Mouse (Mus musculus): ENCODE results near the gene Ctnnbip1.

Ctnnbip1 gene

DNA sequence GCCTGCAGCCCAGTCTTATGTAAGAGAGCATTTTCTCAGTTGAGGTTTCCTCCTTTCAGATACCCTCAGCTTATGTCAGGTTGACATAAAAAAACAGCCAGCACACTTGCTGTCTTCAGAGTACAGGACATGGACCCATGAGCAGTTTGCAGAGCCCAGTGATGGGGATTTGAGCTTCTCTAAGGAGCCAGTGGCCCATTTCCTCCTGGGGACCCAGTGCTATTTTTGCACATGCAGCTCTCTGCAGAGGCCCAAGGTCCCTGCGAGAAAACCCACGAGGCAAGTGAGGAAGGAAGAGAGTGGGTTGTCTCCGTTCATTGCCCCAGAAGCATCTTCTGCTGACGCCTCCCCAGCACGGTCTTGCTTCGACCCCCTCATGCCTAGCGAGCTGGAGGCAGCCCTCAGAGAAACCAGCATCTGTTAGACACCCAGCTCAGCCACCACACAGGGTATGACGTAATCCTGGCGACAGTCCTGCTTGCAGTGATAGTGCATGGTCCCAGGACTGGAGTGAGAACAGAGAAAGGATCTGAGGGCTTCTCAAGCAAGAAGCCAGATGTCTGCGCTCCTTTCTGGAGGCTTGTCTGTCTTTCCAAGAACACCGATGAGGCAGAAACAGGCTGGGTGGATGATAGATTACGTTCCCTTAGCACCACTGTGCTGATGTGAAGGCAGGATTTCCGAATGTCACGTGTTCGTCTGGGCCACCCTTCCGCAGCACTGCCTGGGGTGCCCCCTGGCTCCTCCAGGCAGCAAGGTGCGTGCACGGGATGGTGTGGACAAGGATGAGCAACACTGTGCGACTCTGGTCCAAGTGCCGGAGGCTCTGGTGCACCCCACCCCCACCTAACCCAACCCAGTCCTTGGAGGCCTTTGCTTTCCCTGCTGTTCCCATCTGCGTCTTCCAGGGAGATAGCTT lies 44.2 kb downstream of the Ctnnbip1 start:
- DNase-seq (ENCODE audit: low spot score in 2 of 2) = peak; percentile 70 to 76

DNA sequence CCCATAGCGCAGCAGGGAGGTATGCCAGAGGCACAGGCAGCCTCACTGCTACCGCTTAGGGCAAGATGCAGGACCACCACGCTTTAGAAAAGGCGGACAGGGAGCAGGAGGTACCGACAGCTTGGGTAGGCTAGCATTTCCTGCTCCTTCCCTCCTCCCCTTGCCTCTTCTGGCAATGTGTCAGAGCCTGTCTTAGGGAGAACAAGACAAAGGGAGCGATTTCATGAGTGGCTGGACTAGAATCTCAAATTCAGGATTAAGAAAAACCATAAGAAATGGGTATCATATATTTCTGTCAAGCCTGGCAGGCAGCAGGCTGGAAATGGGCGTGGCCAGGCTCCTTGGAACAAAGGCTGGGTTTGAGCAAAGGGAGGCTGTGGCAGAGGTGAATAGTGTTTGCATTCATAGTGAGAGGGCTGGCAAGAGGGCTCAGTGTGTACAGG lies 44.9 kb downstream of the Ctnnbip1 start:
- DNase-seq (ENCODE audit: low spot score in 2 of 2) = no peak

DNA sequence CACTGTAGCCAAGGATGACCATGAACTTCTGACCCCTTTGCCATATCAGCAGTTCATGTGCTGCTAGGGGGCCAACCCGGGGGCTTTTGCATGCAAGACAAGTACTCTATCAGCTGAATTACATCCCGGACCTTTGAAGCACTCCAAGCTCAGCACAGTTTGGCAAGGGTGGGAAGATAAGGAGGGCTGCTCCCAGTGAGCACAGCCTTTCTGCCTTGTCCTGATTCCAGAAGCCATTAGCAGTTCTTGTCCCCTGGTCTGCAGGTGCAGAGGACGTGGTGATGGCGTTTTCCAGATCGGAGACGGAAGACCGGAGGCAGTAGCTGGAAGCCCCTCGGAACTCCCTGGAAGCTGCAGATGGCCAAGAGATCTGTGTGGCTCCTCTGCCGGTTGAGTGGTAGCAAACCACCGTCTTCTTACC lies 45.9 kb downstream of the Ctnnbip1 start:
- DNase-seq (ENCODE audit: low spot score in 2 of 2) = no peak

DNA sequence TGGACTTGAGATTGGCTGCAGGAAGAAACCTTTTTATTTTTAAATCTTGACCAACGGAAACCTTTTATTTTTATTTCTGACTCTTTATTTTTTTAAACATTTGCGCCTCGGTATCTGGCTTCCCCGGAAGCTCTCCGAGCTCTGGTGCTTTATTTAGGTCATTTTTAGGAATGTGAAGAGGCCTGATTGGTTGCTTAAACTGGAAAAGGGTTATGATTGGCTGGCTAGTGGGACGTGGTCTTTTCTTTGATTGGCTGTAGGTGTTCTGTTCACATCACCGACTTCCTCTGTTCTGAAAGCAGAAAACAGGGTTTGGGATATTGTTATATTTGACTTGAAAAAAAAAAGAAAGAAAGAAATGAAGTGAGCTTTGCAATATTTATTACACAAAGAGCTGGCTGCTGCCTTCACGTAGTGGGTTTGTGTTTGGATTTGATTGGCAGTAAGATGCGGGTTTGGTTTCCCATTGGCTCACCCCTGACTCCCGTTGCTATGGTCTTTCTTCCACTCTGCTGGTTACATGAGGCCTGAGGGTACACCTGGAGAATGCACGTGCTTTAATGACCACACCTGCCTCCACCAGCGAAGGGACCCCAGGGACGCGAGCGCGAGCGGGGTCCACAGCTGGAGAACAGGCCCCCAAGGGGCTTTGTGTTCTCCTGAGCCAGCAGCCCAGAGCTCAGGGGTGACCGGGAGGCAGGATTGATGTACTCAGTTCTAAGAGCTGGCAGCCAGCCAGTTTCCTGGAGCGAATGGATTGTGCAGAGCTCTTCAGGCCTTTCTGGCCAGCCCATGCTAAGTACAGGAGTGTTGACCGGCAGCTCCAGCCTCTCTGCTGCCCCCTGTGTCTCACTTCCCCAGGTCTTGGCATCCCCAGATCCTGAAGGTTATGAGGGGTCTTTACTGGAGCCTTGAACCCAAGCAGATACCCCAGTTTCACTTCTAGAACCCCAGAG lies 46.7 kb downstream of the Ctnnbip1 start:
- DNase-seq (ENCODE audit: low spot score in 2 of 2) = no peak

DNA sequence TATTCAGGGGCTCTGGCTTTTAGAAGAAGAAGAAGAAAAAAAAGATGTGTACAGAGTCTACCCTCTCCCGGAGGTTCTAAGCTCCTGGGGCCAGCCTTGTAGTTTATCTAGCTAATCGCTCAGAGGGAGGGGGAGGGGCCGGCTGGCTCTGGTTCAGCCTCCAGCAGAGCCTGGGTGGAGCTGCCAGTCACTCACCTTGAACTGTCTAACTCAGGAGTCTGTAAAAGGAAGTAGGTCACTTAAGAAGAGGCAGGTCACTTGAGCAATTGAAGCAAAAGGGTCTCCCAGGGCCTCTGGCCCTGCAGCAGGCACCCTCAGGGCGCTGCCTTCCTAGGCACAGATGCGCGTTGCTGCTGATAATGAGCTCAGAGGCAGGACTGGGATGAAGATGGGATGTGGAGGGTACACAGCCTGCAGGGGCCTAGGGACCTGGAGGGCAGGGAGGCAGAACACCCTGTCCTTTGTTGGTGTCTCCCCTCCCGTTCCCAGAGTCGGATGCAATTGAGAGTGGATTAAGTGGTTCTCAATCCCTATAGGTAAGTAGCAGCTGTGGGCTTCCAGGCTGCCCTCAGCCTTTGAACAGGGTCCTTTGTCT lies 49.5 kb downstream of the Ctnnbip1 start:
- DNase-seq (ENCODE audit: low spot score in 2 of 2) = no peak

DNA sequence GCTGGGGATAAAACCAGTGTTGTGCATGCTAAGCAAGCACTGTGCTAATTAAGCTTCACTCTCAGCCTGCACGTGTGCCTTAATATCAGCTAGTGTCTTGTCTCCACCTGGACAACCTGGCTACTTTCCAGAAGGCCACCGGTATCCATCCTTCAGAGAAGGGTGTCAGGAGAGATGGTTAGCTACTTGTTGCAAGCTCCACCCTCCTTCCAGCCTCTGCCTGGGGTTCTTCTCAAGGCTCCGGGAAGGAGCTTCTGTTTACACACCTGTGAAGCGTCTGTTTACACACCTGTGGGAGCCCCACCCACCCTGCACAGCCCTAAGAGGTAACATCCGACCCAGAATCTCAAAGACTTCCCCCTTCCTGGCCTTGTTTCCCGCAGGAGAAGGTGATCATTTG lies 50.6 kb downstream of the Ctnnbip1 start:
- no peak for DNase-seq (ENCODE audit: low spot score in 2 of 2)

DNA sequence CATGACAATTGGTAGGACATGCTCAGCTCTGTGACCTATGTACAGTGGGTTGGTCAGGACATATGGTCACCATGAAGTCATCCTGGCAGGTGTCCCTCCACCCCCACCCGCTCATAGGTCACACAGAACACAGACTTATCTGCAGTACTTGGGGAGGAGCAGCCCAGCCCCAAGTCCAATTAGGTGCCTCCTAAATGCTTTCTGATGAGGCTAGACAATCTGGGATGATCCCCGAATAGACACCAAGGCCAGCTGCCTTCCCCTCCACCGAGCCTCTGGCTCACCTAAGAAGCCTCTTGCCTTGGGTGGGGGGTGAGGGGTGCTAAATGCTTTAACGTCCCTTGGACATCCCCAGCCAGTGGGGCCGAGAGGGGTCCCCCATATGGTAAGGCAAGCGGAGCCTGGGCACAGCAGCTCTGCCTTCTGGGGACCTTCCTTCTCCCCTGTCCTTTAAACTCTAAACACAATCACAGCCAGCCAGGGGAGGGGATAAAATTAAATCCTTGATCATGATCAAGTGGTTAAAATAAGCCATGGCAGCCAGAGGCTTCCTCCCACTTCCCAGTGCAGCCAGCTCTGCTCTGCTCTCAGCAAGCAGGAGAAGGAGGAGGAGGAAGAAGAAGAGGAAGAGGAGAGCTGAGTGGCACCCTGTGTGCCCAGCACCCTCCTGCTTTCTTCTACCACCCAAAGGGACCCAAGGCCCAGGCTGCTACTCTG lies 51.9 kb downstream of the Ctnnbip1 start:
- DNase-seq (ENCODE audit: low spot score in 2 of 2) = no peak

DNA sequence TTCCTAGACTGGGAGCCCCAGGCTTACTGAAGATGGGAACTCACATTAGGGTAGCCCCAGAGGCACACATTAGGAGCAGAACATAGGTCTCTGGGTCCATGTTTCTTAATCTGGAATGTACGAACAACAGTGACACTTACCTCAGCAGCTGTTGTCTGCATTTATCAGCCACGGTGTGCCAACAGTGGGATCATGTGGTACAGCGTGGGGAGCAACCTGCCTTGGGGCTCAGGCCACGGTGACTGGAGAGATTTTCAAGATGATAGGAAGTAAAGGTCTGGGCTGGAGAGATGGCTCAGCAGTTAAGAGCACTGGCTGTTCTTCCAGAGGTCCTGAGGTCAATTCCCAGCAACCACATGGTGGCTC lies 52.4 kb downstream of the Ctnnbip1 start:
- DNase-seq (ENCODE audit: low spot score in 2 of 2) = no peak

DNA sequence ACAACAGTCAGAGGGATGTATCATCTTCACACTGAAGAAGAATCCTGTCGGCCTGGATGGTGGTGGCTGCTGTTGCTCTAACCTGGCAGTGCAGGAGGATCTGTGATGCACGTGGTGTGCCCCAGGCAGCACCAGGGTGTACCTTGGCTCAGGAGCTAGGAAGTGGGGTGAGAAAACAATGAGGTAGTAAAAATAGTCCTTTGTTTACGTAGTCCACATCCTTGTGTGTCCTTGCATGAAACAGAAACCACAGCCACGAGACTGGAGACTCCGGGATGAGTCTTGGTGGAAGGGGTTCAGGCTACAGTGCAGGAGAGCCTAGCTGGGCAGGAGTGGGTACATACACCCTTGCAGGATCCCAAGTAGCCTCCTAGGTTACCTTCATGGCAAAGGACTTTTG lies 53.2 kb downstream of the Ctnnbip1 start:
- DNase-seq (ENCODE audit: low spot score in 2 of 2) = no peak

DNA sequence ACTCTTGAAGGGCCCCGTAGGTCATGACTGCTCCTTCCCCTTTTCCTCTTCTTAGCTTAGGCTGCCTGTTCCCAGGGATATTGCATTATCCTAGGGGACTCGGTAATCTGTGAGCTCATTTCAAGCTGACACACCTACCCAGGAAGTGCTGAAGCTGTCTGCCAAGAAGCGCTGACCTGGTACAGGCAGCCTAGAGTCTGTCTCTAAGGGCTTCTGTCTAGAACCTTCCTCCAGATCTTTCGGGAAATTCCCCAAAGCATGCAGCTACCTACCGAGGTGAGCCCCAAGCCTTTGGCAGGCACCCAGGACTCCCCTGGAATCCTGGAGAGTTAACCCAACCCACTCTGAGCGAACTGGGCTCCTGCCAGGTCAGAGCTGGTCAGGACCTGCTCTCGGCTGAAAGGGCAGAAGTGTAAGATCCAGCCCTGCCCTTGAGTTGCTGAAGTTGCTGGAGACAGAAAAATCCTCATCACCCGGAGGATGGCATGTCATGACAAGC lies 53.7 kb downstream of the Ctnnbip1 start:
- no peak for DNase-seq (ENCODE audit: low spot score in 2 of 2)

DNA sequence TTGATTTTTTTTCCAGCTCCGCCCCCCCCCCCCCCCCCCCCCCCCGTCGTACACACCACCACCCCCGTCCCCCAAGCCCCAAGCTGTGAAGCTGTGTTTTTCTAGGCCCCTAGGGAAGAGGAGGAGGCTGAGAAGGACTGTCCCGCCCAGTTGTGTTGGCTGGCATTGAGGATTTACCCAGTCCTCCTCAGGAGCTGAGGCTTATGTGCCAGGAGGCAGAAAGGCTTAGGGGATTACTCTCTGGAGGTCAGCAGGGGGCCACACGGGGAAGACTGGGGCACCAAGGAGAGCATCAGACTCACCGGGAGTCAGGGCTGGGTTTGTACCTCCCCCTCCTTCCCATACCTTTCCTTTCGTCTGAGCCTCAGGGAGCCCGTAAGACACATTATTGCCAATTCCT lies 54.4 kb downstream of the Ctnnbip1 start:
- DNase-seq (ENCODE audit: low spot score in 2 of 2) = no peak

DNA sequence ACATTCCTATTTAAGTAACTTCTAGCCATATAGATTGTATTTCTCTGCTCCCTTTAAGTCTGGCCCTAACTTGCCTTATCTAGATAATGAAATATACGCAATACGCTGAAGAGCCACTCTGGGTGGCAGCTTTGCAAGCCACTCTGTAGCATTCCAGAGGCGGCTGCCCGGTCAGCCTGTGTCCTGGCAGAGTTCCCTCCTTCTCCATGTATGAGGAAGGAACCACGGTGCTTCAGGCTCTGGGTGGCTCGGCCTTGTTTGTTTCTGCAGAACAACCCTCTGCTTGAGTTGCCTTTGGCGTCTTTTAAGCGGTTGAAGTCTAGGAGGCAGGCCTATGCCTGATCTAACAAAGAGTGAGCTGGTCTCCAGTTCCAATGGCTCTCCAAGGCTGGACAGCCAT lies 54.8 kb downstream of the Ctnnbip1 start:
- no peak for DNase-seq (ENCODE audit: low spot score in 2 of 2)

DNA sequence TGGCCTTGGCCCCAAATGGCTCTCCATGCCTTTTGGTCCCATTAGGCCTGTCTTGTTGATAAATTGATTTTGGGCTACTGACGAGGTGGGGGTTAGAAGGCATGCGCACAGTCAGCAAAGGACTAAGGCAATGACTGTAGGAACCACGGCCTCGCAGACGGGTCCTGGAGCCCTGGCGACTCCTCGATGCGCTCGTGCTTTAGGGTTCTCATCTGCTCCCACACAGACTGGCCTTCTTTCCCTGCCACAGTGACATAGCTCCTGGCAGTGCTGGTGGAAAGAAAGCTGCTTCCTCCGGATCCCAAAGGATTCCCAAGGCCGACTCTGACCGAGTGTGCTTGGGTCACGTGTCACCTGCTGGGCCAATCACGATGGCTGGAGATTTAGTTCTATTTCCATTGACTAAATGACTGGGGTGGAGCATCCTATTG lies 56.4 kb downstream of the Ctnnbip1 start:
- no peak for DNase-seq (ENCODE audit: low spot score in 2 of 2)

DNA sequence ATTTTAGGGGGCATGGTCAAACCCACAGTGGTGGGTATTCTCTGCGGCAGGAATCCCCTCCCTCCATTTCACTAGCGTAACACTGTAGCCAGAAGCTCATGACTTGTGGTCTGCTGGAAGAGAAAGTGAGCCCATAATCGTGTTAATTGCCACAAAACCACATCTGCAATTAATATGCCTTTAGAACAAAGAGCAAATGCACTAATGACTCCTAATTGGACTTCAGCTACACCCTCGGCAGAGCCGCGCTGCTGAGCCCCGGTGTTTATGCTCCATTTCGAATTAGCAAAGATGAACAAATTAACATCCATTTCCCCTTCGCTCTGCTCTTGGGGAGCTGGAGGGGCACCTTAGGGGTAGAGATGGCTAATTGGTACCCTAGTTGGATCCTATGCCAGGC lies 58.0 kb downstream of the Ctnnbip1 start:
- DNase-seq (ENCODE audit: low spot score in 2 of 2) = no peak

DNA sequence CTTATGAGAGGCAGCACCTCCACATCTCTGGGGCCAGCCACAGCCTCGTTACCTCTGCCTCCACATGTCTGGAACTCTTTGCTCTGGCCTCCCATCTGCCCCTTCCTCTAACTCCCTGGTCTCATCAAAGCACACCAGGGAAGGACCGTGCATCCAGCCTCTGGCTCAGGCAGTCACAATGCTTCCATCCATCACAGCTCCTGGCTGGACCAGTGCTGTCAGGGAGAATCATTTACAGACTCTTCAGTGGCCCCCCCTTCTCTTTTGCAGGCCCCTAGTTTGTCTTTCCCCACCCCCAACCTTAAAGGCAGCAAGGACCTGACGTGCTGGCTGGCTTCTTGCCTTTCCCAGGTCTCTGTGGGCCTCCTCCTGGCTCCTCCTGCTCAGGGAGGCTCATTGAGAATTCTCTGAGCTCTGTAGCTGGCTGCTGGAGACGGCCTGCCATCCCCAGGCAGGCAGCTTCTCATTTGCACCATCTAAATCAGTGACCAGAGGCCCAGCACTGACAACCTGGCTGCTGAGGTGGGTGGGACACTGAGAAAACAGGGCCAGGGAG lies 59.0 kb downstream of the Ctnnbip1 start:
- DNase-seq (ENCODE audit: low spot score in 2 of 2) = no peak

DNA sequence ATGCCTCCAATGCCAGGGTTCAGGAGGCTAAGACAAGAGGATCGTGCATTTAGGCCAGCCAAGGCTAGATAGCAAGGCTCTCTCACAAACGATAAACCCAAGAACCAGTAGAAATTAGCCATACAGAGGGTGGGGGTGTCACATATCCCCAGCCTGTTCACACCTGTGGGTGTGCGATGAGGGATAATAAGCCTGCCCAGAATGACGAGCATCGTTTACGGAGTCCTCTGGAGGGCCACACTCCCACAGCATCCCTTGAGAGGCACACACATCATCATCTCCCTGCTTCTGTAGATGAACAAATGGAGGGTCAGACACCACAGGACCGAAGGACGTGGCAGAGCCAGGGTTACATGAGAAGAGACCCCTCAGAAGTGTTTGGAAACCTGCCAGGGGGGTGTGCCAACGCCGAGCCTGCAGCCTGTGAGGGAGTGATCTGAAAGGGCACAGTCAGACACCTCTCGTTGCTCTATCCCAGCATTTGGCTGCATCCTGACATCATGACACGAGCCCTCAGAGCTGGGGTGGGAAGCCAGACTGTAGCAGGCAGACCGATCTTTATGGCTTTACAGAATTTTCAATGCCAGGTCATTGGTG lies 60.1 kb downstream of the Ctnnbip1 start:
- no peak for DNase-seq (ENCODE audit: low spot score in 2 of 2)

DNA sequence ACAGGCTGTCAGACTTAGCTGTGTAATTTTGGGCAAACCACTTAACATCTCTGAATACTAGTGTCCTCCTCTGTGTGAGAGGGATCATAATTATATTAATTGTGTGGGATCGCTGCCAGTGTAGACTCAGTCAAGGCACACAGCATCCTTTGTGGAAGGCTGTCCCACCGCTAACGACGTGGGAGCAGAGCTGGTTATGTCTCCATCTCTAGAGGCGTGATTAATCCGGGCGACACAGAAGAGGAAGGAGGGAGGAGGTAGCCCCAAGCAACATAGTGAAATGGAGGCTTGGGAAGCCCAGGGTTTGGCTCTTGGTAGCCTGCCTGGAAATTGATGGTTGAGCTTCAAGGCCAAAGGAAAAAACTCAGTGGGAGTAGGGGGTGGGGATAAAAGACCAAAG lies 60.8 kb downstream of the Ctnnbip1 start:
- DNase-seq (ENCODE audit: low spot score in 2 of 2) = no peak

DNA sequence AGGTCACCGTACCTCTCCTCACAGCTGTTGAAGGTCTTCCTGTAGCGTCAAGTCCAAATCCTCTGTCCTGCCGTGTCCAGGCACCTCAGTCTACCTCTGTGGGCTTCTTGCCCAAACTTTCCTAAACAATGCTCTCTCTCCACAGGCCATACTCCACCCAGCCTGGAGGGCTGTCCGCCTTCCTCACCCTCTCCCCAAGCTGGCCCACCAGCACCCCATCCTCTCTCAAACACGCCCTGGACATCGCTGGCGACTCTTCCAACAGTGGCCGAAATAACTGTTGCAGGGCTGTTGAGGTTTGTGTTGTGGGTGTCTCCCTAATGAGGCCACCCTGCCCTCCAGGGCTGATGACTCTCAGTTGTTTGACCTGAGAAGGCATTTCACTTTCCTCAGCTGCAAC lies 67.2 kb downstream of the Ctnnbip1 start:
- DNase-seq (ENCODE audit: low spot score in 2 of 2) = no peak

DNA sequence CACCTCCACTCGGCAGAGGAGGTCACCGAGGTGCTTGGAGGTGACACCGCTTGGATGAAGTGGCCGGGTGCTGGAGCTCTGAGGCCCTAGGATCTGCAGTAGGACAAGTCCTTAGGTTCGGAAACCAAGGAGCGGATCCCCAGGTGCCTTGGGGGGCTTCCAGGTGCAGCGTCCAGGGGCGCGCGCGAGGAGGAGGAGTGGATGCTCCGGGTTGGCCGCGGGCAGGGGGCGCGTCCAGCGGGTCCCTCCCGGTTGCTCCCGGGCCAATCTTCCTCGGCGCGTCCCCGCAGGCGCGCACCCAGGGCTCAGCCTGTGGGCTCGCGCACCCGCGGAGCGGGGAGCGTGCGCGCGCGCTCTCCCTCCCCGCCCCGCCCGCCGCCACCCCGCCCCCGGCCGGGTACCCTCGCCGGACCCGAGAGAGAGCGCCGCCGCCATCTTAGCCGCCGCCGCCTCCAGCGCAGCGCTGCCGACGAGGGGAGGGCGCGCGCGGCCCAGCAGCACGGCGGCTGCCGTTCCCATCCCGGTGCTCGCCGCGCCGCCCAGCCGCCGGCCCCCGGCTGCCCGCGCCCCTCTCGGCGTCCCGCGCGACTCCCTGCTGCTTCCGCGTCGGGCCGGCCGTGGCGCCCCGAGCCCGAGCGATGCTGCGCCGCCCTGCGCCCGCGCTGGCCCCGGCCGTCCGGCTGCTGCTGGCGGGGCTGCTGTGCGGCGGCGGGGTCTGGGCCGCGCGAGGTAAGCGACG lies 68.2 kb downstream of the Ctnnbip1 start, which contains the start of gene Clstn1:
Clstn1 (plus strand) TSS at position 425 of the 739 bp plus-strand sequence.
- DNase-seq (ENCODE audit: low spot score in 2 of 2) = peak in 1 of 2 experiments; percentile 55

Data from frontal cortex, postnatal 14 days (tissue).